Mouse (Mus musculus): Measurements from ENCODE around the gene Smpd2. TPM values are rescaled to one million over a fixed set of nuclear protein-coding genes. Genes with fewer than 3 reads are reported as not detected.
"Not testable (repeated sequence)": the region's sequence is repeated elsewhere in the genome, so short reads cannot be mapped to it uniquely, and the experiment has no call there.

The Smpd2 gene
- polyA plus RNA-seq, 1 experiment from 2014 or later = 10.3 TPM

DNA sequence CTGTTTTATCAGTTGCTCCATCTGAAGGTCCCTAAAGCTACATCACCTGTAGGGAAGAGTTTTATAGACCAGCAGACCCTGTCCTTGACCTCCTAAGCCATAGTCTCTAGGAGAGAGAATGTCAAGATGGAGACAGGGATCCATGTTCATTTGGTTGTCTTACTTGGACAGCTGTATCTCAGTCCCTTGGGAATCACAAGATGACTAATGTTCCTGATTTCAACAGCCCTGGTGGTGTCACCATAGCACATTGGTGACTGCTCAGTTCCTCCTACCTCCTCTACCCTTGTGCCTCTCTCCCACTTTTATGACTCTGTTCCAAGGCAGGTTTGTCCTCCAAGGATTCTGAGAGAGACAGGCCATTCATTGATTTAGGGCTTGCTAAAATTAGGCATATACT is 24.8 kb upstream of the Smpd2 start:
- H3K27ac ChIP-seq = no peak overlapping the region
- H3K4me3 ChIP-seq (ENCODE audit: inconsistent target) = no peak overlapping the region

DNA sequence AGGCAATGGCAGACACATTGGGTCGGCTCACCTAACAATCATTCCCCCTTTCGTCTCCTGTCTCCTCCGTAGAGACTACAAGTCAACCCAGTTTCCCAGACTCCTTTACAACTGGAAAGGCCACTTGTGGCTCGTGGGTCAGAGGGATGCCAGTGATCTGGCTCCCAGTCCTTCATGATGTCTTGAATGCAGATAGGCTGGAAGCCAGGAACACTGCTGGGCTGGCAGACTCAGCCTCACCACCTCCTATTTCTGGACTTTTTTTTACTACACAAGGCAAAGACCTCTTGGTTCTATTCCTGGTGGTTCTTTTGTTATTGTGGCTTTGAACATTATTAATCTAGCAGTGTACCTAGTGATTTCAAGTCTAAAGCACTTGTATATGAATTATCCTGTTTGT is 24.1 kb upstream of the Smpd2 start:
- no peaks in the 10 kb centered on the region for H3K36me3 ChIP-seq (ENCODE audit: inconsistent target)
- WGBS (ENCODE audit: missing documents) = 85% methylated on average over 4 of the region's 4 CpGs

More for the DNA sequence above, 24.8 kb upstream of the Smpd2 start:
- Histone ChIP-seq H3K79me2 (ENCODE audit: inconsistent target) (peaks cover 2% of the 10 kb centered on the region; the same call in 1 of the 2 replicates), H3K36me3 (ENCODE audit: inconsistent target) (no peaks in the 10 kb centered on the region)

DNA sequence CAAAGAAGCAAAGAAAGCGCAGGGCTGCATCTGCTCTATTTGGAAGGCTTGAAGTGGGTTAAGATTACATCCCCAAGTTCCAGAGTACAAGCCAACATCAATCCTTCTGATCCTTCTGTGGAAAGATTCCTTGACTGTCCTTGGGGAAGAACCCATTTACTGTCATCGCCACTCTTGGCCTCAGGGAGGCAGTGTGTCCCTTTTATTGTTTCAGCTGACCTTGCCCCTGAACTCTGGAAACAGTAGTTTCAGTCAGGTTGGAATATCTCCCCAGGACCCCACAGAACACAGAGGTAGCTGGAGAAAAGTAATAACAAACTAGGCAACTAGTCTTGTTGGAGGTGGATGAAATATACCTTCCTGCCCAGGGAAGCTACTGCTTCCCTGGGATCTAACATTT is 19.0 kb upstream of the Smpd2 start:
- WGBS (ENCODE audit: missing documents) = 65% methylated on average over 2 of the region's 2 CpGs
- no peak overlapping the region for H3K27ac ChIP-seq
- H3K79me2 ChIP-seq (ENCODE audit: inconsistent target) = no peaks in the 10 kb centered on the region
- H3K36me3 ChIP-seq (ENCODE audit: inconsistent target) = no peaks in the 10 kb centered on the region
- no peak overlapping the region for H3K4me3 ChIP-seq (ENCODE audit: inconsistent target)

More for the DNA sequence above, 24.1 kb upstream of the Smpd2 start:
- Histone ChIP-seq H3K27ac (no peak overlapping the region), H3K4me3 (ENCODE audit: inconsistent target) (no peak overlapping the region), H3K79me2 (ENCODE audit: inconsistent target) (no peaks in the 10 kb centered on the region)

DNA sequence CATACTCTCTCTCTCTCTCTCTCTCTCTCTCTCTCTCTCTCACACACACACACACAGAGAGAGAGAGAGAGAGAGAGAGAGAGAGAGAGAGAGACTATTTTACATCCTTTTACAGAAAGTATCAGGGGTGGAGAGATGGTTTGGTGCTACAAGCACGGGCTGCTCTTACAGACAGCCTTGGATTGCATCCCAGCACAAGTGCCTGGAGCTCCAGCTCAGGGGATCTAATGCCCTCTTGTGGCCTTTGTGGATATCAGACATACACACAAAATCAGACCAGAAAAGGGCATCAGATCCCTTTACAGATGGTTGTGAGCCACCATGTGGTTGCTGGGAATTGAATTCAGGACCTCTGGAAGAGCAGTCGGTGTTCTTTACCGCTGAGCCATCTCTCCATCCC is 15.3 kb upstream of the Smpd2 start:
- H3K36me3 ChIP-seq (ENCODE audit: inconsistent target); H3K79me2 ChIP-seq (ENCODE audit: inconsistent target); H3K27ac ChIP-seq; H3K4me3 ChIP-seq (ENCODE audit: inconsistent target): not testable (repeated sequence)
- 0% methylated on average over 3 of the region's 3 CpGs for WGBS (ENCODE audit: missing documents)

- no peak overlapping the region for H3K27ac ChIP-seq
- H3K36me3 ChIP-seq (ENCODE audit: inconsistent target) = no peaks in the 10 kb centered on the region
- 88% methylated on average over 1 of the region's 1 CpGs for WGBS (ENCODE audit: missing documents)
- H3K4me3 ChIP-seq (ENCODE audit: inconsistent target) = no peak overlapping the region
- no peaks in the 10 kb centered on the region for H3K79me2 ChIP-seq (ENCODE audit: inconsistent target)
Observed at GRCm38 (mm10) chr10:41504996-41505395, 14.8 kb upstream of the Smpd2 start.

DNA sequence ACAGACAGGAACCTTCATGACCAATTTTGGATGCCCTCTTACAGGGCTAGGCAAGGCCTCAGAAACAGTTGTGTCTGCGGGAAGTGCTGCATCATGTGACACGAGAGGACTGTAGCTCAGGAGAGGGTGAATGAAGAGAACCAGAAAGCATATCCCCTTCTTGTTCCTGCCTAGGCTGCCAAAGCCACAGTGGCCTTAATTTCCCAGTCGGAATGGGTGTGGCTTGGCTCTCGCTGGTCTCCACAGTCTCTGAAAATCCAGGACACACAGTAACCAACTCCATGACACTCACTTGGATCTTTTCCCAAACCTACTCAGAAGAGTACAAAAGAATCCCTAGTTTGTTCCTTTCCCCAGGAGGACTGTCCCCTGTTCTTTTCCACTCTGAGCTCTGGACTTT is 10.8 kb upstream of the Smpd2 start:
- H3K36me3 ChIP-seq (ENCODE audit: inconsistent target) = no peaks in the 10 kb centered on the region
- WGBS (ENCODE audit: missing documents) = 56% methylated on average over 4 of the region's 4 CpGs
- no peak overlapping the region for H3K27ac ChIP-seq
- H3K79me2 ChIP-seq (ENCODE audit: inconsistent target) = no peaks in the 10 kb centered on the region
- H3K4me3 ChIP-seq (ENCODE audit: inconsistent target) = no peak overlapping the region

DNA sequence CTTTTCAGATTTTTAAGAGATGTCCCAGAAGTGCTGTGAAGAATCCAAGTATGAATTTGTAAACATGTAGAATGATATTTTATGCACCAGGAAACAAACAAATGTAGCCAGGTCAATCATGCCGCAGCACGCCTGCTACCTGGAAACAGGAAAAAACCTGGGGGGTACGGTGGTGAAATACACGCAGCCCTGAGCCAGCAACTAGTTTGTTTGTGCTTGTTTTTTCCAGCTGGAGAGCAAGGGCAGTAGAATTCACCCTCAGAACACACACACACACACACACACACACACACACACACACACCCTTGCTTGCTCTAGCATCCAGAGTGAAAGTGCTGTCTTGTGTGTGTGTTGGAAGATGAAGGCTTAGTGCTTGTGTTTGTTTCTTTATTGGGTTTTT is 942 bp upstream of the Smpd2 start:
- peak overlapping the region; percentile 52; the same call in 1 of the 2 replicates for H3K4me3 ChIP-seq (ENCODE audit: inconsistent target)
- whole genome bisulfite sequencing (ENCODE audit: missing documents) = 23% methylated on average over 4 of the region's 4 CpGs
- no peak overlapping the region for H3K27ac ChIP-seq
- peaks cover 19% of the 10 kb centered on the region for H3K36me3 ChIP-seq (ENCODE audit: inconsistent target)
- no peaks in the 10 kb centered on the region for H3K79me2 ChIP-seq (ENCODE audit: inconsistent target)

DNA sequence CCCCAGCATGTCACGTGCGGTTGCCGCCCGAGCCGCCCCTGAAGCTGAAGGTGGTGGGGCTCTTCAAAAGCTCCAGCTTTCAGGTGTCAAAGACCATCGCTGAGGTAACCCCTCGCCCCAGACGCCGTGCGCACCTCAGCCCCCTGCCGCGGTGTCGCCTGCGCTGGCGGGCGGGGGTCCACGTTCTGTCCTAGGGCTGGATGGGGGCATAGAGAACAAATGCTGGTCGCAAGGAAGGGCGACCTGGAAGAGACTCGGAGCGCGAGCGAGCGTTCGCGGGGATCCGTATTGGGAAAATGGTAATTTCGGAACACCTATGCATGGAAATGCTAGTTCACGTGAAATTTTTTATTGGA is 327 bp upstream of the Smpd2 start:
- Histone ChIP-seq H3K36me3 (ENCODE audit: inconsistent target) (peaks cover 25% of the 10 kb centered on the region), H3K79me2 (ENCODE audit: inconsistent target) (no peaks in the 10 kb centered on the region), H3K4me3 (ENCODE audit: inconsistent target) (peak overlapping the region; percentile 52), H3K27ac (no peak overlapping the region)
- 1% methylated on average over 29 of the region's 29 CpGs for WGBS (ENCODE audit: missing documents)

DNA sequence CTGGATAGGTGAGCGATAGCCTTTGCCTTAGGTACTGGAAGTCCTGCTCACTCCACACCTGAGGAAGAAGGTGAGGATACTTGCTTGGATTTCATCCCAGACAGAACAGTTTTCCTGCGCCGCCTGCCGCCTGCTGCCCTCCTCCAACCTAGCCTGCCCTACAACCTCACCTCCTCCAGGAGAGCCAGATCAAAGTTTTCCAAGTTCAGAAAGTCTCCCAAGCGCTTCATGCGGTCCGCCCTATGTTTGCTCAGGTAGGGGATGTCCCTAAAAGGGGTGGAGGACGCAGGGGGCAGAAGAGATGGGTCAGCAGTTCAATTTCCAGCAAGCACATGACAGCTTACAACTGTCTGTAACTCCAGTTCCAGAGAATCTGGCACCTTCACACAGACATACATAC is 875 bp downstream of the Smpd2 start:
- Histone ChIP-seq H3K36me3 (ENCODE audit: inconsistent target) (peaks cover 37% of the 10 kb centered on the region), H3K4me3 (ENCODE audit: inconsistent target) (peak overlapping the region; percentile 52), H3K79me2 (ENCODE audit: inconsistent target) (no peaks in the 10 kb centered on the region), H3K27ac (no peak overlapping the region)
- WGBS (ENCODE audit: missing documents) = 64% methylated on average over 8 of the region's 8 CpGs

- Histone ChIP-seq H3K79me2 (ENCODE audit: inconsistent target) (no peaks in the 10 kb centered on the region), H3K36me3 (ENCODE audit: inconsistent target) (peaks cover 41% of the 10 kb centered on the region), H3K27ac (no peak overlapping the region), H3K4me3 (ENCODE audit: inconsistent target) (no peak overlapping the region)
- 17% methylated on average over 7 of the region's 7 CpGs for WGBS (ENCODE audit: missing documents)
Observed at GRCm38 (mm10) chr10:41488877-41489276, 1.3 kb downstream of the Smpd2 start.

DNA sequence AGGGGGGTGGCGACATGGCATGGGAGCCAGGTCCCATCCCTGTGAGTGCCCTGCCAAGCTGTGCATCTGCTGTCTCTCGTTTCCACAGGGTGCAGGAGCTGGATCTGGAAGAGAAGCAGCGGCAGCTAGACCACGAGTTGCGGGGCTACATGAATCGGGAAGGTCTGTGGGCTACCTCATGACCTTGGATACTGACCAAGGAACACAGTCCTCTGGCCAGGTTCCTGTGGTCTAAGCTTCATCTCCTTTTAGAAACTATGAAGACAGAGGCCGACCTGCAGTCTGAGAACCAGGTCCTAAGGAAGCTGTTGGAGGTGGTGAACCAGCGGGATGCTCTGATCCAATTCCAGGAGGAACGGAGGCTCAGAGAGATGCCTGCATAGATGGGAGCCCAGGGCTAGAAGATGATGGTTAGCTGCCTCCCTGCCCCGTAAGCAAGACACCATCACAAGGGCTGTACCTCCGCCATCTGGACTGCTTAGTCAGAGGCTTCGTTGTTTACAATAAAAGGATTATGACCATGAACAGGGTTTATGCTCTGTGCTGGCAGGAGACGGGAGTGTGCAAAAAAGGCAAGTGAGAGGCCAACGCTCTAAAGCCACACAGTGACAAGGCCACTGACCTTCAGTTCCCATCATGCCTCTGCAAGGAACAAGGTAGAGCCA is 3.5 kb downstream of the Smpd2 start:
- Histone ChIP-seq H3K4me3 (ENCODE audit: inconsistent target) (no peak overlapping the region), H3K36me3 (ENCODE audit: inconsistent target) (peaks cover 60% of the 10 kb centered on the region), H3K79me2 (ENCODE audit: inconsistent target) (no peaks in the 10 kb centered on the region), H3K27ac (no peak overlapping the region)
- WGBS (ENCODE audit: missing documents) = 90% methylated on average over 14 of the region's 14 CpGs

- H3K27ac ChIP-seq = no peak overlapping the region
- no peak overlapping the region for H3K4me3 ChIP-seq (ENCODE audit: inconsistent target)
- H3K79me2 ChIP-seq (ENCODE audit: inconsistent target) = no peaks in the 10 kb centered on the region
- H3K36me3 ChIP-seq (ENCODE audit: inconsistent target) = peaks cover 69% of the 10 kb centered on the region
- 96% methylated on average over 16 of the region's 16 CpGs for WGBS (ENCODE audit: missing documents)
Observed at GRCm38 (mm10) chr10:41485778-41486177, 4.4 kb downstream of the Smpd2 start.

DNA sequence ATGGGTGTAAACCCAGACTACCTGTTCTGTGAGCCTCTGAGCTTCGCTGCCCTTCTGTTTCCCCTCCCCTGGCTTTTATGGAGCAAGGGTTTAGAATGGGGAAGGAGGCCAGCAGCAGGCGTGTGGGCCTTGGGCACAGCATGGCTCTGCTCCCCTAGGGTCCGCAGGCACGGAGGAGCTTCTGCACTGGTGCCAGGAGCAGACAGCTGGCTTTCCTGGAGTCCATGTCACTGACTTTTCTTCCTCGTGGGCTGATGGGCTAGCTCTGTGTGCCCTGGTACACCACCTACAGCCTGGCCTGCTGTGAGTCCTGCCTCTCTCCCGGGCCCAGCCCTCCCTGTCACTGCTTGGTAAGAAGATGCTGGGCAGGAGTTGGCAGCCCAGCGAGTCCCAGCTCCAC is 7.7 kb downstream of the Smpd2 start:
- 92% methylated on average over 6 of the region's 7 CpGs for WGBS (ENCODE audit: missing documents)
- Histone ChIP-seq H3K36me3 (ENCODE audit: inconsistent target) (peaks cover 78% of the 10 kb centered on the region), H3K27ac (no peak overlapping the region), H3K4me3 (ENCODE audit: inconsistent target) (no peak overlapping the region), H3K79me2 (ENCODE audit: inconsistent target) (peaks cover 17% of the 10 kb centered on the region; the same call in 1 of the 2 replicates)

- Histone ChIP-seq H3K79me2 (ENCODE audit: inconsistent target) (peaks cover 17% of the 10 kb centered on the region; the same call in 1 of the 2 replicates), H3K36me3 (ENCODE audit: inconsistent target) (peaks cover 65% of the 10 kb centered on the region), H3K4me3 (ENCODE audit: inconsistent target) (no peak overlapping the region), H3K27ac (no peak overlapping the region)
- WGBS (ENCODE audit: missing documents) = 96% methylated on average over 28 of the region's 33 CpGs
Observed at GRCm38 (mm10) chr10:41480938-41481880, 9.0 kb downstream of the Smpd2 start.

- Histone ChIP-seq H3K36me3 (ENCODE audit: inconsistent target) (peaks cover 53% of the 10 kb centered on the region; the same call in 1 of the 2 replicates), H3K27ac (no peak overlapping the region), H3K79me2 (ENCODE audit: inconsistent target) (peaks cover 17% of the 10 kb centered on the region; the same call in 1 of the 2 replicates), H3K4me3 (ENCODE audit: inconsistent target) (no peak overlapping the region)
- 100% methylated on average over 3 of the region's 3 CpGs for WGBS (ENCODE audit: missing documents)
Observed at GRCm38 (mm10) chr10:41479961-41480360, 10.2 kb downstream of the Smpd2 start.

Measured in macrophage (primary cell).